Mouse (Mus musculus): Measurements from ENCODE around the gene Abca1. TPM values are rescaled to one million over a fixed set of nuclear protein-coding genes. Genes with fewer than 3 reads are reported as not detected.

The Abca1 gene
- polyA plus RNA-seq, 1 experiment from 2014 or later = 11.0 TPM

DNA sequence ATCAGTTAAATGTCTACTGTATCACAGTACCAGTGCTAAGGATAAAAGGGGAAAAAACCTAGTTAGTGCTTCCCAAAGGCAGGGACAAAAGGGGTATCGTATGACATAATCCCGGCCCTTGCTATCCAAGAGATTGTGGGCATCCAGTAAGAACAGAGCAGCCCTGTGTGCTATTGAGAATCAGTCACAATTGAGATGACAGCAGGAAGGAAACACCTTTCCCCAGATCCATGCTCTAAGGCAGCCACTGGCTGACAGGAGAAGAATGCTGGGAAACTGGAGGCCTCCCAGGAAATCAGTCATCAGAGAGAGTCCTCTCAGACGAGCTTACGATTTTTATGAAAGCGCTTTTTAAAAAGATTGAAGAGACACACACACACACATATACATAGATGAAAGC is 42.6 kb downstream of the Abca1 start:
- H3K4me2 ChIP-seq (ENCODE audit: low read depth, low read length) = no peak overlapping the region
- peaks cover 16% of the 10 kb centered on the region; the same call in 1 of the 2 replicates for H3K36me3 ChIP-seq (replicated peaks; ENCODE audit: insufficient read depth, low read length)
- DNase-seq (no peak), ATAC-seq (no peak)
- peak overlapping the region; percentile 77 for H3K27ac ChIP-seq (ENCODE audit: low read depth)
- no peak overlapping the region for H3K4me3 ChIP-seq (ENCODE audit: low read depth, low read length)
- H3K27me3 ChIP-seq (ENCODE audit: insufficient read depth, low read length) = no peaks in the 10 kb centered on the region
- no peak overlapping the region for H3K9ac ChIP-seq (replicated peaks)
- 74% methylated on average over 5 of the region's 5 CpGs for WGBS (ENCODE audit: insufficient replicate concordance)
- H3K9me3 ChIP-seq (ENCODE audit: low read length) = no peaks in the 10 kb centered on the region
- H3K4me1 ChIP-seq (ENCODE audit: insufficient read depth) = peaks cover 49% of the 10 kb centered on the region
- TF ChIP-seq CTCF (IDR thresholded peaks at IDR 0.05; ENCODE audit: low read depth) (no peak), EP300 (IDR thresholded peaks at IDR 0.05; ENCODE audit: low read depth) (no peak)

DNA sequence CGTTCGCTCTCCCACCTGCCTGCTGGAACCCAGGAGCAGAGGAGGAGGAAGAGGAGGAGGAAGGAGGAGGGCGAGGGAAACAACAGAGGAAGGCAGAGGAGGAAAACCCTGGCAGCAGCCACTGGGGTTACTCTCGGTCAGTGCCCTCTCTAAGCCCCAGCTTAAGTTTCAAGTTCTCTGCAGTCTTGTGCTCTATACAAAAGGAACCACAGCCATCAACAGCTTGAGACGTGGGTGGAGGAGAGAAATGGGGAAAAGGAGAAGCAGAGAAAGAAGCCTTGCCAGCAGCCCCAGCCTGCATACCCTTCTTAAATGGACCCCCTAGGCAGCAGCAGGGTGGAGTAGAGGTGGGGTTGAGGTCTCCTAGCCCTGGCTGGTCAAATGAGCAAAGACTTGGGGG is 43.8 kb downstream of the Abca1 start:
- Histone ChIP-seq H3K9me3 (ENCODE audit: low read length) (no peaks in the 10 kb centered on the region), H3K4me3 (ENCODE audit: low read depth, low read length) (no peak overlapping the region), H3K27me3 (ENCODE audit: insufficient read depth, low read length) (no peaks in the 10 kb centered on the region), H3K4me2 (ENCODE audit: low read depth, low read length) (no peak overlapping the region), H3K4me1 (ENCODE audit: insufficient read depth) (peaks cover 37% of the 10 kb centered on the region), H3K27ac (ENCODE audit: low read depth) (peak overlapping the region; percentile 77), H3K9ac (replicated peaks) (no peak overlapping the region), H3K36me3 (replicated peaks; ENCODE audit: insufficient read depth, low read length) (peaks cover 16% of the 10 kb centered on the region; the same call in 1 of the 2 replicates)
- no peak for TF ChIP-seq CTCF (IDR thresholded peaks at IDR 0.05; ENCODE audit: low read depth)
- TF ChIP-seq EP300 (IDR thresholded peaks at IDR 0.05; ENCODE audit: low read depth) = no peak
- WGBS (ENCODE audit: insufficient replicate concordance) = 16% methylated on average over 3 of the region's 5 CpGs
- no peak for ATAC-seq
- DNase-seq = no peak

DNA sequence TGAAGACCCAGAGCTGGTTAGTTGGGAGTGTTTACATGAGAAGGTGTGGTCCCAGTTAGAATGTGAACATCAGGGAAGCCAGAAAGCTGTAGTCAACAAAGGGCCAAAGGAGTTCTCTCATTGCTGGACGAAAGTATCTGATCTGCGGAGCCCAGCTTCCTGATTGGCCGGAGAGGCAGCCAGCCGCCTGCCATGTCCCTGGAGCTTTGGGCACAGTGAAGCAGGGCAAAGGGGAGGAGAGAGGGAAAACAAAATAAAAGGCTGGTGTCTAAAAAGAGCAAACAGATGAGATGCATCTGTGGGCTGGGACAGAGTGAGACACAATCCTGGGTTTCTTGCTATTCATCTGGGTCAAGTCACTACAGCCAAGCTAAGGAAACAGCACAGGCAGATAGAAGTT is 44.3 kb downstream of the Abca1 start:
- ATAC-seq (peak; percentile 90), DNase-seq (peak; percentile 63)
- Histone ChIP-seq H3K4me3 (ENCODE audit: low read depth, low read length) (no peak overlapping the region), H3K27ac (ENCODE audit: low read depth) (peak overlapping the region; percentile 77), H3K4me1 (ENCODE audit: insufficient read depth) (peaks cover 32% of the 10 kb centered on the region), H3K27me3 (ENCODE audit: insufficient read depth, low read length) (no peaks in the 10 kb centered on the region), H3K9me3 (ENCODE audit: low read length) (no peaks in the 10 kb centered on the region), H3K9ac (replicated peaks) (no peak overlapping the region), H3K4me2 (ENCODE audit: low read depth, low read length) (no peak overlapping the region), H3K36me3 (replicated peaks; ENCODE audit: insufficient read depth, low read length) (peaks cover 16% of the 10 kb centered on the region; the same call in 1 of the 2 replicates)
- TF ChIP-seq EP300 (IDR thresholded peaks at IDR 0.05; ENCODE audit: low read depth) (peak; percentile 42; the same call in 1 of the 2 replicates), CTCF (IDR thresholded peaks at IDR 0.05; ENCODE audit: low read depth) (no peak)
- WGBS (ENCODE audit: insufficient replicate concordance) = 51% methylated on average over 4 of the region's 4 CpGs

DNA sequence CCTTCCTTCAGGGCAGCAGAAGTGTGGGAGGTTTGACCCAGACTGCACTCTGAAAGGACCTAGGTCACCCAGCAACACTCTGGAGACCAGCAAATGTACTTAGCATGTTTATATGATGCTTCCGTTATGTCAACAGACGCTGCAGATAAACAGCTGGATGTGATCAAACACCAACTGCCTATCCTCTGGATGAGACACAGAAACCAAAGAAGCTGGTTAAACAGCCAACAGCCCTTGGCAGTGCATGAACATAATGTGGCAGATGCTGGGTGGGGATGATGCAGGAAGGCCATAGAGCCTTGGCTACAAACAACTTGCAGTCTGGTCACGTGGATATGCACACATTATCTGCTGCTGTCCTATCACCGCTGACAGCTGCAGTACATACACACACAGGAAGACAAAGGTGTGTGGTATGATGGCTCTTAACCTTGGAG is 47.8 kb downstream of the Abca1 start:
- no peak for ATAC-seq

DNA sequence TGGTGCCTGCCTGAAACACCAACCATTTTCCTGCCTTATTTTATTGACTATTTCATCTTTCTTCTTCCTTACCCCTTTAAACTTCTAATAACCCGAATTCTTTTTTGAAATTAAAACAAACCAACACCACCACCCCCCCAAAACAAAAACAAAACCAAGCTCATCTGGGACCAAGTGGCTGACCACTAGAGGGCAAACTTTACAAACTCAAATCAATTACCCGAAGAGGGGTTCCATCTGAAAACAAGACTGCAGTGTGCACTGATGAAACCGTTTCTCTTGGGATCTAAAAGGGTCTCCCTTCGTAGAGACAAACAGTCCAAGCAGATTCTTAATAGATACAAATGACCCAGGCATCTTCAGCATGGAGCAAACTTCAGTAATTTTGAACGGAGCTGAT is 49.3 kb downstream of the Abca1 start:
- Histone ChIP-seq H3K4me1 (ENCODE audit: insufficient read depth) (peaks cover 10% of the 10 kb centered on the region), H3K27me3 (ENCODE audit: insufficient read depth, low read length) (no peaks in the 10 kb centered on the region), H3K9ac (replicated peaks) (no peak overlapping the region), H3K4me2 (ENCODE audit: low read depth, low read length) (no peak overlapping the region), H3K36me3 (replicated peaks; ENCODE audit: insufficient read depth, low read length) (peaks cover 41% of the 10 kb centered on the region), H3K9me3 (ENCODE audit: low read length) (no peaks in the 10 kb centered on the region), H3K27ac (ENCODE audit: low read depth) (no peak overlapping the region), H3K4me3 (ENCODE audit: low read depth, low read length) (no peak overlapping the region)
- ATAC-seq (no peak), DNase-seq (no peak)
- 34% methylated on average over 5 of the region's 5 CpGs for WGBS (ENCODE audit: insufficient replicate concordance)
- TF ChIP-seq CTCF (IDR thresholded peaks at IDR 0.05; ENCODE audit: low read depth) (peak; percentile 70), EP300 (IDR thresholded peaks at IDR 0.05; ENCODE audit: low read depth) (no peak)

More for the DNA sequence above, 47.8 kb downstream of the Abca1 start:
- H3K27me3 ChIP-seq (ENCODE audit: insufficient read depth, low read length) = no peaks in the 10 kb centered on the region
- no peak overlapping the region for H3K27ac ChIP-seq (ENCODE audit: low read depth)
- no peak overlapping the region for H3K9ac ChIP-seq (replicated peaks)
- no peak for TF ChIP-seq CTCF (IDR thresholded peaks at IDR 0.05; ENCODE audit: low read depth)
- peak; percentile 66; the same call in 1 of the 2 replicates for TF ChIP-seq EP300 (IDR thresholded peaks at IDR 0.05; ENCODE audit: low read depth)
- 55% methylated on average over 4 of the region's 4 CpGs for WGBS (ENCODE audit: insufficient replicate concordance)
- H3K4me2 ChIP-seq (ENCODE audit: low read depth, low read length) = no peak overlapping the region
- no peak for DNase-seq
- no peak overlapping the region for H3K4me3 ChIP-seq (ENCODE audit: low read depth, low read length)
- H3K9me3 ChIP-seq (ENCODE audit: low read length) = no peaks in the 10 kb centered on the region
- peaks cover 34% of the 10 kb centered on the region for H3K36me3 ChIP-seq (replicated peaks; ENCODE audit: insufficient read depth, low read length)
- peaks cover 20% of the 10 kb centered on the region for H3K4me1 ChIP-seq (ENCODE audit: insufficient read depth)

DNA sequence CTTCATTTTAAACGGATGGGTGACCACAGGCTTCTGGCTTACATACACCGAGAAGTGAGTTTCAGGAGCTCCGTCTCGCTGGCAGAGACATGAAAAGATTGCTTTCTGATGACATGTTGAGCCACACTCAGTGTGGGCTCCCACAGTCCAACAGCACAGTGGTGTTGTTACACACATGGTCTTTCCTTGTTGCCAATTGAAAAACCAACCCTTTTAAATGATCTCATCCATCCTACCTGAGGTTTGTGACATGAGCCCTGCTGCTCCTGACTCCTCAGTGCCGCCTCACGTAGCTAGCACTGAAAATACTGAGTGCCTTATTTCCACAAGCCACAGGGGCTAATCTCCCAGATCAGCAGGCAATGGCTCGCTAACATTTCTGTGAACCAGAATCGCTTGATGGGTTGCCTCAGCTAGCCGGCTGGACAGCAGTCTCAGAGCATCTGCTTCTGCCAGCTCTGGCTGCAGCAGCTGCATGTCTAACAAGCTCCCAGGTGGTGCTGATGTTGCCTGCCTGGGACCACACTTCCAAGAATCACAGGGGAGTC is 50.2 kb downstream of the Abca1 start:
- Histone ChIP-seq H3K4me2 (ENCODE audit: low read depth, low read length) (no peak overlapping the region), H3K27ac (ENCODE audit: low read depth) (no peak overlapping the region), H3K9ac (replicated peaks) (no peak overlapping the region), H3K4me3 (ENCODE audit: low read depth, low read length) (no peak overlapping the region), H3K36me3 (replicated peaks; ENCODE audit: insufficient read depth, low read length) (peaks cover 46% of the 10 kb centered on the region), H3K9me3 (ENCODE audit: low read length) (no peaks in the 10 kb centered on the region), H3K4me1 (ENCODE audit: insufficient read depth) (0 out of 2 replicates have a peak, but pooled peaks cover 3% of the 10 kb centered on the region), H3K27me3 (ENCODE audit: insufficient read depth, low read length) (no peaks in the 10 kb centered on the region)
- 62% methylated on average over 9 of the region's 9 CpGs for WGBS (ENCODE audit: insufficient replicate concordance)
- TF ChIP-seq EP300 (IDR thresholded peaks at IDR 0.05; ENCODE audit: low read depth) (no peak), CTCF (IDR thresholded peaks at IDR 0.05; ENCODE audit: low read depth) (no peak)
- DNase-seq (no peak), ATAC-seq (no peak)
